Mouse (Mus musculus): Measurements from ENCODE around the gene Nav2.

GRCm38 (mm10) chr7:49249996-49250395, 341.5 kb downstream of the Nav2 start:
- peak; percentile 92 for TF ChIP-seq CTCF (IDR thresholded peaks at IDR 0.05; ENCODE audit: borderline replicate concordance, extremely low read depth, insufficient read depth, insufficient read length)
- TF ChIP-seq POLR2A (IDR thresholded peaks at IDR 0.05; ENCODE audit: borderline replicate concordance, extremely low read depth, insufficient read depth, insufficient read length, poor library complexity, severe bottlenecking): no peak
